Mouse (Mus musculus): ENCODE data around the gene Hils1.

Hils1 gene

DNA sequence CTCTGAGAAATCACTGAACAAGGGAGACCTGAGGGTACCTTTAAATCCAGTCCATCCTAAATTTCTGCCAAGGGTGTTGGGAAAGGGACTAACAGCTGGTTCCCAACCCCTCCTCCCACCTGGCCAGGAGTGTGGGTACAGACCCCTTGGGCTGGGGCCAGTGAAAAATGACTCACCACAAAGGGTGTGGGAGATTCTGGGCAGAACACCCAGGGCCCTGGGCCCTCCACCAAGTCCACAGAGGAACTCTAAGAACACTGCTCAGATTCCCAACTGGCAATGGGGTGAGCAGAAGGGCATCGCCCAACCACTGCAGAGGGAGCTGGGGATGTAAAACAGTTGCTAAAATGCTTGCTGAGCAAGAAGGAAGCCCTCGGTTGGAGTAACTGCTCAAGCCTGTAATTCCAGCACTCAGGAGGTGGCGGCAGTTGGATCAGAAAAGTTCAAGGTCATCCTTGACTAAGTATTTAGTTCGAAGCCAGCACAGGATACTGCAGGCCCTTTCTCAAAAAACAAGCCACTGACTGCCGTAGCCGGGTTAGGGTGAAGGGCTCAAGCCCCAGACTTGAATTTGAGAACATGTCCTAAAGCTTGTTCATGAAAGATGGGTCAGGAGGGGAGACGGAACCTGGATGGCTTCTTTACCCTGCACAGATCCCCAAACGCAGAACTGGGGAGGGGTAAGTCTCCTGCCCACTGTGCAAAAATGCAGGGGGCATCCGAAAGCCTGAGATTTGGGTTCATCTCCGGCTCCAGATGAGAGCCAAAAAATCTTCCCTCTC is 21.6 kb downstream of the Hils1 start:
- no peak for DNase-seq (ENCODE audit: low spot score)

DNA sequence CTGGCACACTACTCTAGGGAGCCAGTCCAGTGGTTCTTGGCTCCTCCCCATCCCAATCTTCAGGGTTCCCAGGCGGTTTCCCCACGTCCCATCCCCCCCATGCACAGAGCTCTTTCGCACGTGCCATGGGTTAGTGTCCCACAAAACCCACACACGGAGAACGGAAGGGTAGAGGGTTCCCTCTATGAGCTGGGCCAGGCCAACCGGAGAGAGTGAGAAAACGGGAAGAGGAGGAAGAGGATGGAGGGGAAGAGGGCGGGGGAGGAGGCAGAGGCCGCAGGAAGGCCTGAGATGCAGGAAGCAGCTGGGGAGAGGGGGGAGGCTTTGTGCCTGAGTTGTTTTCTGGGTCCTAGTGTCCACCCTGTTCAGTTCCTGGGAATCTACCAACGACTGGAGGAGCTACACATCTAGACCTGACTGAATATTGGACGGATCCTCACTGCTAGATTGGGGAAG is 22.2 kb downstream of the Hils1 start:
- DNase-seq (ENCODE audit: low spot score), result no peak

DNA sequence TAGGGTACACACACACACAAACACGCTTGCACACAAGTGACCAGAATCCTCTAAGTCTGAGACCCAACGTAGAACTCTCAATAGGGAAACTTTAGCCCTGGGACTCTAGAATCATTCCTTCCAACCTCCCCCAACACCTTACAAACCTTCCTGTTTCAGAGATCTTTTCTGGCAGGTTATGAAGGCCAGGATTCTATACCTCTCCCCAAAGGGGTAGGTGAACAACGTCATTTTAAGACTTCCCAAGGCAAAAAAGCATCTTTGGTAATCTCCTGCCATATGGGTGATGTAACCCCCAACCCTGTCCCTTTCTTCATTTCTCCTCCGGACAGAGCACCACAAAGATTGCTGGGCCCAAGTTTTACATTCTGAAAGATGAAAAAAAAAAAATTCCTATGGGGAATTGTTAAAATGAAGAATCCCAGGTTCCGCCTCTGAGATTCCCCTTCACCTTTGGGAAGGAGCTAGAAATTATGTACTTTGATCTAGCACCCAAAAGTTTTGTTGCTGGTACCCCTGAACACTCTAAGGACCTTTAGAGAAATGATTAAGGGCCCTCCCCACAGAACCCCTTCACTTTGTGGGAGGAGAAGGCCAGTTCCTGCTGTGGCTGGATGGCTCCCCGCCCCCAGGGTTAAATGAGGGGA is 22.8 kb downstream of the Hils1 start:
- DNase-seq (ENCODE audit: low spot score), result no peak

DNA sequence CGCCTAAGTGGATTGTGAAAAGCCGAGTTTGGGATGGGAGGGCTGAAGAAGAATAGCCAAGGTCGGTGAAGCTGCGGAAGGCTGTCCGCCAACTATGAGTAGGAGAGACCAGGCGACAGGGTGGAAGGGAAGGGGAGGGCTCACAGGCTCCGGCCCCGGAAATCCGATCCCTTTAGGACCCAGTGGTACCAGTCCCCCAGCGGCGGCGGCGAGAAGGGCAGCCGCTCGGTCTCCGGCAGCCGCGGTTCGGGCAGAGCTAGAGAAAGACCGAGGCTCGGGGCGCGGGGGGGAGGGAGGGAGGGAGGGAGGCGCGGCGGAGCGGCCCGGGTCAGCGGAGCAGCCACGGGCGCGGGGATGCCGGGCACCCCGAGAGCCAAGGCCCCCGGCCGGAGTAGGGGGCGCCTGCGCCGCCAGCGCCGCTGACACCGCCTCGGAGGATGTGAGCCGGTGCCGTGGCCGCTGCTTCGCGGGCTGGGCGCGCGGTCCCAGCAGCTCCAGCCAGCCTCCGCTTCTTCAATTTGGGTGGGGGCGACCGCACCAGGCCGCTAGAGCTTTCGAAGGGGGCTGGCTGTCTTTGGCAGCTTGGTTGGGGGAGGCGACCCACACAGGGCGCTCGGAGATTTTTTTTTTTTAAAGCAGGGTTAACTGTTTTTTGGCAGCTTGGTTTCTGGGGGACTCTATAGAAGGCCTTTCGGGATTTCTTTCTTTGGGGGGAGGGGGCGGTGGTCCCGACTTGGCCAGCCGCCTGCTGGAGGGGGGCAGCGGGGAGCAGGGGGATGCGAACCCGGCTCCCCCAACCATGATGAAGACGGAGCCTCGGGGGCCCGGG is 23.6 kb downstream of the Hils1 start, which contains the start of gene Ppp1r9b:
Gene Ppp1r9b, plus strand, starts transcription at position 287 of the 829 bp plus-strand sequence.
- DNase-seq (ENCODE audit: low spot score), result peak; percentile 64

DNA sequence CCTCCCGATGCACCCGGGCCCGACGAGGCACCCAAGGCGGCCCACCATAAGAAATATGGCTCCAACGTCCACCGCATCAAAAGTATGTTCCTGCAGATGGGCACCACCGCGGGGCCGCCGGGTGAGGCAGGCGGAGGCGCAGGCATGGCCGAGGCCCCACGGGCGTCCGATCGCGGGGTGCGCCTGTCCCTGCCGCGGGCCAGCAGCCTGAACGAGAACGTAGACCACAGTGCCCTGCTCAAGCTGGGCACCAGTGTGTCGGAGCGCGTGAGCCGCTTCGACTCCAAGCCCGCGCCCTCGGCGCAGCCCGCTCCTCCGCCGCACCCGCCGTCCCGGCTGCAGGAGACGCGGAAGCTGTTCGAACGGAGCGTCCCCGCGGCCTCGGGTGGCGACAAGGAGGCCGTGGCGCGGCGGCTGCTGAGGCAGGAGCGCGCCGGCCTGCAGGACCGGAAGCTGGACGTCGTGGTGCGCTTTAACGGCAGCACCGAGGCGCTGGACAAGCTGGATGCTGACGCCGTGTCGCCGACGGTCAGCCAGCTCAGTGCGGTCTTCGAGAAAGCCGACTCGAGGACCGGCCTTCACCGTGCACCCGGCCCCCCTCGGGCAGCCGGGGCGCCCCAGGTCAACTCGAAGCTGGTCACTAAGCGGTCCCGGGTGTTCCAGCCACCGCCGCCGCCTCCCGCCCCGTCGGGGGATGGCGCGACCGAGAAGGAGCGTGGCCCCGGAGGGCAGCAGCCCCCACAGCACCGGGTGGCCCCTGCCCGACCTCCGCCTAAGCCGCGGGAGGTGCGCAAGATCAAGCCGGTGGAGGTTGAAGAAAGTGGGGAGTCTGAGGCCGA is 24.5 kb downstream of the Hils1 start:
- no peak for DNase-seq (ENCODE audit: low spot score)

DNA sequence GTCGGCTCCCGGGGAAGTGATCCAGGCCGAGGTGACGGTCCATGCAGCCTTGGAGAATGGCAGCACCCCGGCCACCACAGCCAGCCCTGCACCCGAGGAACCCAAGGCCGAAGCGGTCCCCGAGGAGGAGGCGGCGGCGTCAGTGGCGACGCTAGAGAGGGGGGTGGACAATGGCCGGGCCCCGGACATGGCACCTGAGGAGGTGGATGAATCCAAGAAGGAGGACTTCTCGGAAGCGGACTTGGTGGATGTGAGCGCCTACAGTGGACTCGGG is 25.0 kb downstream of the Hils1 start:
- DNase-seq (ENCODE audit: low spot score), result no peak

DNA sequence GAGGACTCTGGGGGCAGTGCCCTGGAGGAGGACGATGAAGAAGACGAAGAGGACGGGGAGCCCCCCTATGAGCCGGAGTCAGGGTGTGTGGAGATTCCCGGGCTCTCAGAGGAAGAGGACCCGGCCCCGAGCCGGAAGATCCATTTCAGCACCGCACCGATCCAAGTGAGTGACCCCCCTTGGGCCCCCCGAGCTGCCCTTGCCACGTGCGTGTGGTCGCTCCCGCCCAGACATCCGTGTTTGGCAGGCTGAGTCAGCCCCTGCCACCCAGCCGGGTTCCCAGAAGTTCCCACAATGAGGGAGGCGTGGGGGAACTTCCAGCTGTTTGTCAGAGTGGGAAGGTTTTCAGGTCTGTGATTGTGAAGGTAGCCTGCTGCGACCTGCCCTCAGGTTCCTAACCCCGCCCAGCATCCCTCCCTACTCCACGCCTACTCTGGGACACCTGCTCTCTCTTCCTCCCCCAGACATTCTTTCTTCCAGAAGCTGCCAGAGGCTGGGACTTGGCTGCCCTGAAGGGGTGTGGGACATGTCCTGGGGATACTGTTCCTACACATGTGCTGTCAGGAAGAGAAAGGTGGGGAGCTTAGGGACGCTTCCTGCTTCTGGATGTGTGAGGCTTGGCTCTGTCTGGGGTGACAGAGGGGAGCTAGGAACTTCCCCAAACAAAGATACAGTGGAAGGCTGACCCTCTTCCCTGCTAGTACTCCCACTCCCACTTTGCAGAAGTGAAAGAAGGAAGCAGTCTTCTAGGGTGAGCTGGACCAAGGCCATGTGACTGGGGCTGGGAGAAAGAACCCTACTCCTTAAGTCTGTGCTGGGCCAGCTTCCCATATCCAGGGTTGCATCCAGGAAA is 25.6 kb downstream of the Hils1 start:
- DNase-seq (ENCODE audit: low spot score), result no peak

DNA sequence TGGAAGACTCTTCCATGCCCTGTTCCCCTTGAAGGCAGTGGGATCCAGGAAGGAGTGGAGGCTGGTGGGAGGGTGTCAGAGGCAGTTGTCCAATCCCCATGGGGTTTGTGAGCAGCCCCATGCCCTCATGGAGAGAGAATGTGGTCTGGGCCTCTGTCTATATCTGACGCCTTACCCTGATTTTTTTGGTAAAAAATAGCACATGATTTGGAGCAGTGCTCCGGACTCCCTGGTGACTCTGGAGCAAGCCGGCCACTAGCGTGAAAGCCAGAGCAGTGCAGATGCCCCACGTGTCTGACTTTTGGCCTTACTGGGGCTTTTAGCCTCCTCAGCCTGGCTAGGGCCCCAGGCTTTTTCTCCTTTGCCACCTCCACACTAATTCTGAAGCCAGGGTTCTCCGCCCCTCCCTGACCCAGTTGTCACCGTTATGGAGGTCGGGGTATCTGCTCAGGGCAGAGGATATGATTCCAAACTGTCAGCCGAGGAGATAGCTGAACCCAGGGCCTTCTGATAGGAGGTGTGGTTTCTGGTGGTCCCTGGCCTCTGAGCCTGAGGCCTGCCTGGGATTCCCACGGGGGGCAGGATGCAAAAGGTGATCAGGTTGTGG is 26.9 kb downstream of the Hils1 start:
- no peak for DNase-seq (ENCODE audit: low spot score)

DNA sequence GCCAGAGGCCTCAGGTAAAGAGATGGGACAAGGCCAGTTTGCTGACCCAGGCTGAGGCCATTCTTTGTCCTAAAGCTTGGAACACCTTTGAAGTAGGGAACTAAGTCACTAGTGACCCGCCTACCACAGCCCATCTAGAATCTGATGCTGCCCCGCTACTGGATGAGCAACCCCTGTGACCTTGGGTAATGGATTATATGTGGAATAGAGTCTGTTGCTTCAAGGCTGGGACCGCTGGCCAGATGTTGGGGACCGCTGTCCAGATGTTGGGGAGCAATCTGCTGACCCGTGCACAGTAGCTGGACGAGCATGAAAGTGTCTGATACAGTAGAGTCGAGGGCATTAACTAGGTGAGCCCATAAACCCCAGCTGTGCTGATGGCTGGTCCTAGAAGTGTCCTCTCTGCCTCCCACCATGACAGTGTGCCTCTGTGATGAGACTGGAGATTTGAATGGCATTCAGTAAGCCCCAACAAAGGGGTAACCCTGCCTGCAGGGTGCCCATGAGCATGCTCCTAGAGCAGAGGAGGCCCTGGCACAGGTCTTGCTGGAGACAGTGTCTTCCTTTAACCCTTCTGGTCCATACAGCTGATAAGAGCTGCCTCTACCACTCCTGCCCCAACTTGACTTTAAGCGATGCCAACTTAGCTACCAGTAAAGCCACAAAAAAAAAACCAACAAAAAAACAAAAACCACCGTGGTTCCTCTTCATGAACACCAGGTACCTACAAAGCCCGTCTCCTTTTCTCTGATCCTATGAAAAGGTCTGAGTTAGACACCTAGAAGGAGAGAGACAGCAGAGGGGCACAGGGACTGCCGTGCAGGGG is 27.8 kb downstream of the Hils1 start:
- no peak for DNase-seq (ENCODE audit: low spot score)

DNA sequence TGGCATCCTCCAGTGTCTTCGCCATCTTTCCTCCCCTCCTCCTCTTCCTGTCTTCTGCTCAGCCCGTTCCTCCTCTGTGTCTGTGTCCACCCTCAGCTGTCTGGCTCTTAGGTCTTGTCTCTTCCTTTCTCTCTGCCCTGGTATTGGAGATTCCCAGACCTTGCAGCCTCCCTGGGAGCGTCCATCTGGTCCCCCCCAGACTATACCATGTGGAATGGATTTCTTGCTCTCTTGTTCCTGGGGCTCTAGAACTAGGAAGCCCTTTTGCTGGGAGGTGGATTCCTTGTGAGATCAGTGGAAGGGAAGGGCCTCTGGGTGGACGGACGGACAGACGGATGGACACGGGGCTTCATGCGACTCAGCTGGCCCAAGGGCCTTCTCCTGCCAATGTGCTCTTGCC is 28.7 kb downstream of the Hils1 start:
- DNase-seq (ENCODE audit: low spot score), result no peak

DNA sequence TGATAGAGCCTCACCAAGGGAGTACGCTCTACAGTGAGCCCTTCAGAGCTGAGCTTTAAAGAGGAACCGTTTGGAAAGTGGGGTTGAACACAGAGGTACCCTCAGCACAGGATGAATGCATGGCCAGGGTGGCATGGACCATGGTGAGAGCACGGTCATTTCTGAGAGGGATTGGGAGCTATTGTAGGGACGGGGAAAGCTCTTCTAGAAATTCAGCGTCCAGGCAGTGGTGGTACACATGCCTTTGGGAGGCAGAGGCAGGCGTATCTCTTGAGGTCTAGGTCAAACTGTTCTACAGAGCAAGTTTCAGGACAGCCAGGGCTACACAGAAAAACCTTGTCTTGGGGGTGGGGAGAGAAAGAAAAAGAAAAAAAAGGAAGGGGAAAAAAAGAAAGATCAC is 29.6 kb downstream of the Hils1 start:
- DNase-seq (ENCODE audit: low spot score), result no peak

DNA sequence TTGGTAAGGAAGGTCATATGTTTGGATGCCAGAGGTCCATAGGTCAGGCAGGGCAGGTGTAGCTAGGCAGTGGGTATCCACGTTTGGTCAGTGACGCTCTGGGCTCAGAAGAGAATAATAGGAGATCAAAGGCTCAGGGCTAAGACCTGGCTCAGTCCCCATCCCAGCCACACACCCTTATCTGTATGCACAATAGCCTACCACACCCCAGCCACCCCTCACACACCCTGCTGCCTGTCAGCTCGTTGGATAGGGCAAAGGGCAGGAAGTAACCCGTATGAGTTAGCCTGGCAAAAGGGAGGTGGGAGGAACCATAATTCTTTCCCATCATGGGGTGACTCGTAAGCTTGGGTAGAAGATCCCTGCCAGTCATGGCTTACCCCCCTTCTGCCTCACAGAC is 30.2 kb downstream of the Hils1 start:
- no peak for DNase-seq (ENCODE audit: low spot score)

DNA sequence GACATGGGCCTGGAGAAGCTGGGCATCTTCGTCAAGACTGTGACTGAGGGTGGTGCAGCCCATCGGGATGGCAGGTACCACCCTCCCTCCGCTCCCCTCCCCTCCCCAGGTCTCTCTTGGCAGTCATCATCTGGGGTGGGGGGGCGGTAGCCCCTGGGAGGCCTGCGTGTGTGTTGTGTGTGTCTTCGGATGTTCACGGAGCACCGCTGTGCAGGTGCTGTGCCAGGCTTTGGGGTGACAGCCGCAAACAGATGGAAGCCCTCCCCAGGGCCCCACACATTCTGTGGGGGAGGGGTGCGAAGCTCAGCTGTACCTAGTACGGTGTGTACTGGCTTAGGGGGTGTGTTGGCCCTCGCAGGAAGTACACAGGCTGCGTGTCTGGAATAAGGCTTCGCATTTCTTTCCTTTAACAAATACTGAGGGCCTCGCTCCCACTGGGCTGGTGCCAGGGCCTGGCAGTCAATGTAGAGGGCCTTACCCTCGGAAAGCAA is 30.7 kb downstream of the Hils1 start:
- DNase-seq (ENCODE audit: low spot score), result no peak

DNA sequence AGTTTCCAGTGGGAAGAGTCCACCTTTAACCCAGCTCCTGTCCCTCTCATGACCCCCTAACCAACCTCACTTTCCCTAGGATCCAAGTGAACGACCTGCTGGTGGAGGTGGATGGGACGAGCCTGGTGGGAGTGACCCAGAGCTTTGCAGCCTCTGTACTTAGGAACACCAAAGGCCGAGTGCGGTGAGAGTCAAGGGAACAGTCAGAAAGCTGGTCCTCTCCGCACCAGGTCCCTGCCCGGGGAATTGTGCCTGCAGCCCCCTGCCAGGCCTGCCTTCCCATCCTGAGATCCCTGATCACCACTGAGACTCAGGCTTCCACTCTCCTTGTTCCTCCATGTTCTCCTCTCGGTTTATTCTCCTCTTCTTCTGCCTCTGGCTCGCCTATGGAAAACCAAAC is 32.7 kb downstream of the Hils1 start:
- DNase-seq (ENCODE audit: low spot score), result no peak

DNA sequence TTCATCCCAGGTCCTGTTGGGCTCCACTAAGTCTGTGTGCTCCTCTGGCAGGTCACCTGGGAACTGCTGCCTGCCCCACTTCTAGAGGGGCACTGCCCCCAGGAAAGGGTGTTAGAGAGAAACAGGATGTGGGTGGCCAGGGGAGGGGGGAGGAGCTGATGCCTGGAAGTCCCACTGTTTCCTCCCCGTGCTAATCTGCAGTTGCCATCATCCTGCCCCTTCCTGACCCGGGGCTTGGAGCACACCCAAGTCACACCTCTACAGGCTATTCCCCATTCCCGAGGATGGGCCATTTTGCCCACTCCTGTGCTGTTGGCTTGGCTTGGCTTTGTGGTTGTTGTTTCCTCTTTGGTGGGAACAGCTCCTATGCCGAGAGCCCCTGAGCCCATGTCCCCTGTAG is 33.2 kb downstream of the Hils1 start:
- DNase-seq (ENCODE audit: low spot score), result no peak

DNA sequence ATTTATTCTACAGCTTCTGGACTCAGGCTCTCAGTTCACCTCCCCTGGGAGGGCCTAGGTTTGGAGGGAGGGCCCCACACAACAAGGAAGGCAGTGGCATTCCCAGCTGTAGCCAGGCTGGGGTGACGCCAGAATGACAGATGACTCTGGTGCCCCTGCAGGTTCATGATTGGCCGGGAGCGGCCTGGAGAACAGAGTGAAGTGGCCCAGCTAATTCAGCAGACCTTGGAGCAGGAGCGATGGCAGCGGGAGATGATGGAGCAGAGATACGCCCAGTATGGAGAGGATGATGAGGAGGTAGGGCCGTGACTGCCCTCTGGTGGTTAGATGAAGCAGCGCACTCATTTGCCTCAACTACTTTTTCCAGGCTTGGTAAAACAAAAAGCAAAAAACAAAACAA is 33.7 kb downstream of the Hils1 start:
- DNase-seq (ENCODE audit: low spot score), result no peak

DNA sequence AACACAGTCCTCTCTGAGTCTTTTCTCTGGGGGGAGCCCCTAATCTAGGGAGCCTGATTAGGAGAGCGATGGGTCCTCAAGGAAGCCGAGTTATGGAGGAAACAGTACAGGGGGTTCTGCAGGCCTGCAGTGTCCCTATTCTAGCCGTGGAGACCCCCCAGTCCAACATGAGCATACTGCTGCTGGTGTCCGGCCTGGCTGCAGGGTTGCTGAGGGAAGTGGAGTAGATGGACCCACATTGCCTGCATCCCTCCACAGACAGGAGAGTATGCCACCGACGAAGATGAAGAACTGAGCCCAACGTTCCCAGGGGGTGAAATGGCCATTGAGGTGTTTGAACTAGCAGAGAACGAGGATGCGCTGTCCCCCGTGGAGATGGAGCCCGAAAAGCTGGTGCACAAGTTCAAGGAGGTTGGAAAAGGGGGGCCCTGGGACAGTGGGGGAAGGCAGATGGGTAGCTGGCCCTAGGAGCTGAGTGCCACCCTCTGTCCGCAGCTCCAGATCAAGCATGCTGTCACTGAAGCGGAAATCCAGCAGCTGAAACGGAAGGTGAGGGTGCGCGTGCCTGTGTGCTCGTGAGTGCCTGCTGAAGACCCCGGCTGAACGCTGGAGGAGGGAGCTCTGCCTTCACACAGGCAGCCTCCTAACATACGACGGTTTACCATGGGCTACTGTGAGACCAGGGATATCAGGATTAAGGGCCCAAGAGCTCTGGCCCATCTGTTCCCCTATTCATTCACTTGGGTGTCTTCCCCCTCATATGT is 34.4 kb downstream of the Hils1 start:
- no peak for DNase-seq (ENCODE audit: low spot score)

DNA sequence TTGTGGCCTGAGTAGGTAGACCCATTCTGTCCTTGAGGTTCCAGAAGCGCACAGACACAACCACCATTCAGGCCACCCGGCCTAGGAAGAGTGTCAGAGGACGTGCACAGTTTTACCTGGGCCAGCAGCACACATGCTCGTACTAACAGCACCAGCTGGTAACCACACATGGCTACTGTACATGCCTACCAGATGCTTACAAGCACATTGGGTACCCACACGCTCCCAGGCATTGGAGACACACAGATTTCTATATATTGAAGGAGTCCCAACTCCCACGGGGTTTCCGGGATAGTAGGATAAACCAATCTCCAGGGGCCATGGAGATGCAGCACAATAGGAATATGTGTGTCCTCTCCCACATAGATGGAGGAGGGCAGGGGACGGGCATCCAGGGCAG is 35.3 kb downstream of the Hils1 start:
- no peak for DNase-seq (ENCODE audit: low spot score)
